Mouse (Mus musculus): ENCODE data around the gene Lrmda. TPM values are rescaled to one million over a fixed set of nuclear protein-coding genes. Genes with fewer than 3 reads are reported as not detected.

Lrmda gene
- polyA plus RNA-seq, 1 experiment from 2014 or later: 0.20 TPM

DNA sequence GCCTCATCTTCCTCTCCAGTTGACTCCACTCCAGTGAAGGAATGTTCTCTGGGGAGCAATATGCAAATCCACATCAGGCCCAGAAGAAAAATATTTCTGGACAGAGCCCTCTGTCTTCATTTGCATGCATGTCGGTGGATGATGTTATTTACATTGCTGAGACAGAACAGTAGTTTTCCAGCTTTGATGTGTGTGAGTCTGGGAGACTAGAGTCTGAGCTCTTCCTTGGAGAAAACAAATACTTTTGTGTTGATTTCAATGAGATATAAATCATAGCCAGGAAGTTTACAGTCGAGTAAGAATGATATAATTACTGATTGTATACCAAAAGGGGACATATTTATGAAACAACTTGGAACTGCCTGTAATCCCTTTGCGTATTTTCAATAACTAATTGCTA lies 415.9 kb downstream of the Lrmda start:
- 75% methylated on average over 3 of the region's 3 CpGs for WGBS
- no peak for DNase-seq (ENCODE audit: low spot score)
- Histone ChIP-seq H3K27me3 (ENCODE audit: control insufficient read depth, insufficient read depth, low read length) (no peaks in the 10 kb centered on the region), H3K27ac (ENCODE audit: low read depth, low read length) (no peak overlapping the region), H3K4me2 (replicated peaks; ENCODE audit: low read depth, low read length) (no peak overlapping the region), H3K4me3 (ENCODE audit: low read depth, low read length) (no peak overlapping the region), H3K9ac (ENCODE audit: low read depth, low read length) (no peak overlapping the region), H3K9me3 (ENCODE audit: control insufficient read depth, low read length) (no peaks in the 10 kb centered on the region), H3K4me1 (replicated peaks; ENCODE audit: control insufficient read depth, insufficient read depth, low read length) (0 out of 2 replicates have a peak, but pooled peaks cover 3% of the 10 kb centered on the region), H3K36me3 (ENCODE audit: control insufficient read depth, insufficient read depth, low read length) (no peaks in the 10 kb centered on the region)
- no peak for ATAC-seq (ENCODE audit: low FRiP score)

DNA sequence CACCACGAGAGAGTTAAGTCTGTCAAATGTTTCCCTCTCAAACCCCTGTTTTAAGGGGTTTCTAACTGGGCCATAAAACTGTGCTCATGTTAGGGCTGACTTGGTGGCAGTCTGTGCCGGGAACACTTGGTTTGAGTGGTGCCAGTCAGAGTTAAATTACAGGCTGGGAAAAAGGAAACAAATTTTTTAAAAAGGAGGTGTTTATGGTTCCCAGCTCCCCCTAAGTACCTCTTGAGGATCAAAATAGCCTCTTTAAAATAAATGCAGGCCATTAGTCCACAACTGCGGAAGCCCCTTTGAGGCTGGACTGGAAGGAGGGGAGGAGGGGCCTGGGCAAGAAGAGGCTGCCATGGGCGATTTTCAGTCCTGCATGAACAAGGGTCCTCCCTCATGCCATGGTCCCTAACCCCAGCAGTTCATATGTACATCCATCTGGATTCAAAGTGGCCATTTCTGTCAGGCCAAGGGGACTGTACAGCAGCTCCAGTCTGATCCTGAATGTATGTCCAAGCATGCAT lies 416.4 kb downstream of the Lrmda start:
- WGBS: 69% methylated on average over 4 of the region's 4 CpGs
- Histone ChIP-seq H3K4me1 (replicated peaks; ENCODE audit: control insufficient read depth, insufficient read depth, low read length) (0 out of 2 replicates have a peak, but pooled peaks cover 5% of the 10 kb centered on the region), H3K27me3 (ENCODE audit: control insufficient read depth, insufficient read depth, low read length) (no peaks in the 10 kb centered on the region), H3K4me2 (replicated peaks; ENCODE audit: low read depth, low read length) (no peak overlapping the region), H3K9me3 (ENCODE audit: control insufficient read depth, low read length) (no peaks in the 10 kb centered on the region), H3K9ac (ENCODE audit: low read depth, low read length) (no peak overlapping the region), H3K36me3 (ENCODE audit: control insufficient read depth, insufficient read depth, low read length) (no peaks in the 10 kb centered on the region), H3K27ac (ENCODE audit: low read depth, low read length) (no peak overlapping the region), H3K4me3 (ENCODE audit: low read depth, low read length) (no peak overlapping the region)
- ATAC-seq (ENCODE audit: low FRiP score) (no peak), DNase-seq (ENCODE audit: low spot score) (no peak)

GRCm38 (mm10) chr14:22440341-22440999 lies 421.0 kb downstream of the Lrmda start:
- Histone ChIP-seq H3K9me3 (ENCODE audit: control insufficient read depth, low read length) (no peaks in the 10 kb centered on the region), H3K36me3 (ENCODE audit: control insufficient read depth, insufficient read depth, low read length) (no peaks in the 10 kb centered on the region), H3K27ac (ENCODE audit: low read depth, low read length) (no peak overlapping the region), H3K9ac (ENCODE audit: low read depth, low read length) (no peak overlapping the region), H3K4me3 (ENCODE audit: low read depth, low read length) (no peak overlapping the region), H3K4me1 (replicated peaks; ENCODE audit: control insufficient read depth, insufficient read depth, low read length) (0 out of 2 replicates have a peak, but pooled peaks cover 5% of the 10 kb centered on the region), H3K4me2 (replicated peaks; ENCODE audit: low read depth, low read length) (no peak overlapping the region; the same call in 1 of the 2 replicates), H3K27me3 (ENCODE audit: control insufficient read depth, insufficient read depth, low read length) (no peaks in the 10 kb centered on the region)
- ATAC-seq (ENCODE audit: low FRiP score): peak; percentile 74
- 25% methylated on average over 18 of the region's 18 CpGs for WGBS
- peak; percentile 63 for DNase-seq (ENCODE audit: low spot score)

GRCm38 (mm10) chr14:22441859-22442447 lies 422.4 kb downstream of the Lrmda start:
- no peak for DNase-seq (ENCODE audit: low spot score)
- 0 out of 2 replicates have a peak, but pooled peaks cover 5% of the 10 kb centered on the region for H3K4me1 ChIP-seq (replicated peaks; ENCODE audit: control insufficient read depth, insufficient read depth, low read length)
- H3K4me3 ChIP-seq (ENCODE audit: low read depth, low read length): no peak overlapping the region
- no peaks in the 10 kb centered on the region; the same call in 1 of the 2 replicates for H3K27me3 ChIP-seq (ENCODE audit: control insufficient read depth, insufficient read depth, low read length)
- ATAC-seq (ENCODE audit: low FRiP score): no peak
- H3K9me3 ChIP-seq (ENCODE audit: control insufficient read depth, low read length): no peaks in the 10 kb centered on the region
- H3K27ac ChIP-seq (ENCODE audit: low read depth, low read length): no peak overlapping the region
- H3K4me2 ChIP-seq (replicated peaks; ENCODE audit: low read depth, low read length): no peak overlapping the region
- WGBS: 68% methylated on average over 5 of the region's 5 CpGs
- H3K9ac ChIP-seq (ENCODE audit: low read depth, low read length): no peak overlapping the region
- no peaks in the 10 kb centered on the region for H3K36me3 ChIP-seq (ENCODE audit: control insufficient read depth, insufficient read depth, low read length)

DNA sequence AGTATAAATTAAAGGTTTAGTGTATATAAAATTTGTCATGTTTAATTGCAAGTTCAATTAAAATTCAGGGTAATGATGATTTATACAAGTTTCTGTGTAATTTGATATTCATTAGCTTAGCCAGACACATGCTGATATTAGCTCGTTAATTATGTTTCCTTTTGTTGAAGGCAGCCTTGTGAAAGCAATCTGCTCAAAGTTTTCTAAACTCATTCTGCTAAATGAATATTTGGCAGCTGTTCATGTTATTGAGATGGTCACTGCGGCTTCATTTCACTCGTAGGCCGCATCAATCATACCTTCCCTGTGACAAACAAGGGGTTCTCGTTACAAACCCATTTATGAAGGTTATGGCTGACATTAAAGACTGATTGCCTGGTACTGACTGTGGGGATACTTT lies 423.2 kb downstream of the Lrmda start:
- Histone ChIP-seq H3K4me2 (replicated peaks; ENCODE audit: low read depth, low read length) (no peak overlapping the region), H3K27ac (ENCODE audit: low read depth, low read length) (no peak overlapping the region), H3K4me3 (ENCODE audit: low read depth, low read length) (no peak overlapping the region), H3K9me3 (ENCODE audit: control insufficient read depth, low read length) (no peaks in the 10 kb centered on the region), H3K27me3 (ENCODE audit: control insufficient read depth, insufficient read depth, low read length) (no peaks in the 10 kb centered on the region; the same call in 1 of the 2 replicates), H3K36me3 (ENCODE audit: control insufficient read depth, insufficient read depth, low read length) (no peaks in the 10 kb centered on the region), H3K4me1 (replicated peaks; ENCODE audit: control insufficient read depth, insufficient read depth, low read length) (0 out of 2 replicates have a peak, but pooled peaks cover 5% of the 10 kb centered on the region), H3K9ac (ENCODE audit: low read depth, low read length) (no peak overlapping the region)
- WGBS: 66% methylated on average over 5 of the region's 5 CpGs
- DNase-seq (ENCODE audit: low spot score): no peak
- no peak for ATAC-seq (ENCODE audit: low FRiP score)

DNA sequence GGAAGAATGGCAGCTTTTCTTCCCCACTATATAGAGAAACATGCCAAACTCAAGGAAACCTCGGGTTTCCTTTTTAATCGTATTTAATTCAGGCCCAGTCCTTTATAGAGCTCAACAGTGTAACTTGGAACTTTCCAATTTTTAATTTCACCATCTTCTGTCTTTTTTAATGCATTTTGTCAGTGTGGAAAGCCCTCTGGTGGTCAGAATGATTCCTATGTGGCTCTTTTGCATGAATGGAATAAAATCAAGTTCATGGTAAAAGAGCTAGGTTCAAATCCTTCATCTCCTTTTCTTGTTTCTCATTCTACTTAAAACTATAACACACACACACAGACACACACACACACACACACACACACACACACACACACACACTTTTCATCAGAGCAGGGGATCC lies 425.0 kb downstream of the Lrmda start:
- Histone ChIP-seq H3K27me3 (ENCODE audit: control insufficient read depth, insufficient read depth, low read length) (no peaks in the 10 kb centered on the region; the same call in 1 of the 2 replicates), H3K4me2 (replicated peaks; ENCODE audit: low read depth, low read length) (no peak overlapping the region), H3K9ac (ENCODE audit: low read depth, low read length) (no peak overlapping the region), H3K4me1 (replicated peaks; ENCODE audit: control insufficient read depth, insufficient read depth, low read length) (0 out of 2 replicates have a peak, but pooled peaks cover 4% of the 10 kb centered on the region), H3K36me3 (ENCODE audit: control insufficient read depth, insufficient read depth, low read length) (no peaks in the 10 kb centered on the region), H3K9me3 (ENCODE audit: control insufficient read depth, low read length) (no peaks in the 10 kb centered on the region), H3K27ac (ENCODE audit: low read depth, low read length) (no peak overlapping the region), H3K4me3 (ENCODE audit: low read depth, low read length) (no peak overlapping the region)
- ATAC-seq (ENCODE audit: low FRiP score): no peak
- DNase-seq (ENCODE audit: low spot score): no peak
- 95% methylated on average over 2 of the region's 2 CpGs for WGBS

DNA sequence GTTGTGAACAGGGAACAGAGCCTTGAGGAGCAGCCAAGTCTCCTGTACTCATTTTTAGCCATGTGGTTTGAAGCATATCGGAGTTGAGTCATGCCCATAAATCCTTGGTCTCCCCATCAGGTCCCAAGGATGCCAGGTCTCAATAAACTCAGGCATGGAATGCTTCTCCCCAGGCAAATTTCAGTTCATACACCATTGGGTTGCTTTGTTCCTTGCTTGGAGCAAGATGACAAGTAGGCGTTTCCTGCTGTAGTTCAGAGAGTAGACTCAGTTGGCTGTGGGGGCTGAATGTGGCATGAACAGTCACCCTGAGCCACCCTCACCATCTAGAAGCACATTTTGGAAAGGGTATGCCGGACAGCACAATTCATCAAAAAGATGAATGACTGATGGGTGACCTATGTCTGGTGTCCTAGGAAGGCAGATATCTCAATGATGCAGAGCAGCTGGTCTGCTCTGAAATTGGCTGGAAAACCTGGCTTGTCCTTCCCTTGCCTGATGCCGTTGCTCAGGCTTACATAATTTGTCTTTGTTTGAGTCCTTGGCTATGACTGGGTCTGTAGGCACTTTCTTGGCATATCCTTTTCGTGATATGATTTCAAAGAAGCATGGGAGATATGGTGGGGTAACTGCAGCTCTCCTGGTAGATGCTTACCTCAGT lies 425.8 kb downstream of the Lrmda start:
- Histone ChIP-seq H3K4me2 (replicated peaks; ENCODE audit: low read depth, low read length) (no peak overlapping the region), H3K27ac (ENCODE audit: low read depth, low read length) (0 out of 2 replicates have a peak overlapping the region, but pooled peaks have one; percentile 4), H3K36me3 (ENCODE audit: control insufficient read depth, insufficient read depth, low read length) (no peaks in the 10 kb centered on the region), H3K4me1 (replicated peaks; ENCODE audit: control insufficient read depth, insufficient read depth, low read length) (0 out of 2 replicates have a peak, but pooled peaks cover 3% of the 10 kb centered on the region), H3K9ac (ENCODE audit: low read depth, low read length) (no peak overlapping the region), H3K4me3 (ENCODE audit: low read depth, low read length) (no peak overlapping the region), H3K9me3 (ENCODE audit: control insufficient read depth, low read length) (no peaks in the 10 kb centered on the region), H3K27me3 (ENCODE audit: control insufficient read depth, insufficient read depth, low read length) (no peaks in the 10 kb centered on the region; the same call in 1 of the 2 replicates)
- DNase-seq (ENCODE audit: low spot score) (no peak), ATAC-seq (ENCODE audit: low FRiP score) (no peak)
- 72% methylated on average over 5 of the region's 5 CpGs for WGBS

GRCm38 (mm10) chr14:22445841-22446570 lies 426.5 kb downstream of the Lrmda start:
- Histone ChIP-seq H3K9me3 (ENCODE audit: control insufficient read depth, low read length) (no peaks in the 10 kb centered on the region), H3K27ac (ENCODE audit: low read depth, low read length) (no peak overlapping the region), H3K4me1 (replicated peaks; ENCODE audit: control insufficient read depth, insufficient read depth, low read length) (no peaks in the 10 kb centered on the region), H3K36me3 (ENCODE audit: control insufficient read depth, insufficient read depth, low read length) (no peaks in the 10 kb centered on the region), H3K4me2 (replicated peaks; ENCODE audit: low read depth, low read length) (no peak overlapping the region), H3K27me3 (ENCODE audit: control insufficient read depth, insufficient read depth, low read length) (peaks cover 3% of the 10 kb centered on the region; the same call in 1 of the 2 replicates), H3K4me3 (ENCODE audit: low read depth, low read length) (no peak overlapping the region), H3K9ac (ENCODE audit: low read depth, low read length) (no peak overlapping the region)
- DNase-seq (ENCODE audit: low spot score) (no peak), ATAC-seq (ENCODE audit: low FRiP score) (no peak)
- WGBS: 70% methylated on average over 2 of the region's 2 CpGs

Data from hindbrain, embryonic 11.5 days (tissue).